Mouse (Mus musculus): ENCODE measurements at regions not wholly inside any gene's neighbourhood (a gene's known extent, or its start where the extent isn't known, plus 50 kb on each side); places are given as distances from the start of the nearest gene placed in this dataset.

GRCm38 (mm10) chr14:72864792-72865191, 155.0 kb upstream of the Fndc3a start:
- H3K4me2 ChIP-seq (ENCODE audit: low read depth, low read length), result no peak overlapping the region
- no peaks in the 10 kb centered on the region for H3K9me3 ChIP-seq (replicated peaks; ENCODE audit: control insufficient read depth, low read length)
- H3K27ac ChIP-seq (ENCODE audit: low read length), result no peak overlapping the region
- H3K4me1 ChIP-seq (ENCODE audit: control insufficient read depth, insufficient read depth, low read length), result 0 out of 2 replicates have a peak, but pooled peaks cover 2% of the 10 kb centered on the region
- no peak overlapping the region for H3K4me3 ChIP-seq (replicated peaks; ENCODE audit: low read length)
- H3K36me3 ChIP-seq (ENCODE audit: control insufficient read depth, insufficient read depth, low read length), result no peaks in the 10 kb centered on the region
- WGBS, result 94% methylated on average over 4 of the region's 4 CpGs
- no peaks in the 10 kb centered on the region for H3K27me3 ChIP-seq (ENCODE audit: control insufficient read depth, insufficient read depth, low read length)
- no peak for ATAC-seq (ENCODE audit: insufficient read depth, low FRiP score)
- no peak overlapping the region for H3K9ac ChIP-seq (ENCODE audit: low read length)

GRCm38 (mm10) chr14:72864130-72864529, 154.3 kb upstream of the Fndc3a start:
- ATAC-seq (ENCODE audit: insufficient read depth, low FRiP score), result no peak
- no peaks in the 10 kb centered on the region for H3K9me3 ChIP-seq (replicated peaks; ENCODE audit: control insufficient read depth, low read length)
- no peaks in the 10 kb centered on the region for H3K4me1 ChIP-seq (ENCODE audit: control insufficient read depth, insufficient read depth, low read length)
- H3K9ac ChIP-seq (ENCODE audit: low read length), result no peak overlapping the region
- H3K36me3 ChIP-seq (ENCODE audit: control insufficient read depth, insufficient read depth, low read length), result no peaks in the 10 kb centered on the region
- WGBS, result 59% methylated on average over 5 of the region's 5 CpGs
- H3K4me2 ChIP-seq (ENCODE audit: low read depth, low read length), result no peak overlapping the region
- H3K27me3 ChIP-seq (ENCODE audit: control insufficient read depth, insufficient read depth, low read length), result no peaks in the 10 kb centered on the region
- no peak overlapping the region for H3K27ac ChIP-seq (ENCODE audit: low read length)
- H3K4me3 ChIP-seq (replicated peaks; ENCODE audit: low read length), result no peak overlapping the region

- Histone ChIP-seq H3K9me3 (replicated peaks; ENCODE audit: control insufficient read depth, low read length) (no peaks in the 10 kb centered on the region), H3K27me3 (ENCODE audit: control insufficient read depth, insufficient read depth, low read length) (no peaks in the 10 kb centered on the region), H3K4me3 (replicated peaks; ENCODE audit: low read length) (no peak overlapping the region), H3K36me3 (ENCODE audit: control insufficient read depth, insufficient read depth, low read length) (no peaks in the 10 kb centered on the region), H3K27ac (ENCODE audit: low read length) (no peak overlapping the region), H3K9ac (ENCODE audit: low read length) (no peak overlapping the region), H3K4me1 (ENCODE audit: control insufficient read depth, insufficient read depth, low read length) (no peaks in the 10 kb centered on the region), H3K4me2 (ENCODE audit: low read depth, low read length) (no peak overlapping the region)
- no peak for ATAC-seq (ENCODE audit: insufficient read depth, low FRiP score)
- WGBS, result 72% methylated on average over 7 of the region's 7 CpGs
These were observed 153.2 kb upstream of the Fndc3a start for GRCm38 (mm10) chr14:72862806-72863526.

GRCm38 (mm10) chr14:72854226-72854625, 144.4 kb upstream of the Fndc3a start:
- H3K27me3 ChIP-seq (ENCODE audit: control insufficient read depth, insufficient read depth, low read length), result no peaks in the 10 kb centered on the region
- WGBS, result 62% methylated on average over 1 of the region's 1 CpGs
- no peaks in the 10 kb centered on the region for H3K9me3 ChIP-seq (replicated peaks; ENCODE audit: control insufficient read depth, low read length)
- H3K9ac ChIP-seq (ENCODE audit: low read length), result no peak overlapping the region
- H3K4me3 ChIP-seq (replicated peaks; ENCODE audit: low read length), result no peak overlapping the region
- no peak overlapping the region for H3K4me2 ChIP-seq (ENCODE audit: low read depth, low read length)
- H3K4me1 ChIP-seq (ENCODE audit: control insufficient read depth, insufficient read depth, low read length), result no peaks in the 10 kb centered on the region
- no peaks in the 10 kb centered on the region for H3K36me3 ChIP-seq (ENCODE audit: control insufficient read depth, insufficient read depth, low read length)
- H3K27ac ChIP-seq (ENCODE audit: low read length), result no peak overlapping the region
- ATAC-seq (ENCODE audit: insufficient read depth, low FRiP score), result no peak

- Histone ChIP-seq H3K9me3 (replicated peaks; ENCODE audit: control insufficient read depth, low read length) (no peaks in the 10 kb centered on the region), H3K9ac (ENCODE audit: low read length) (no peak overlapping the region), H3K36me3 (ENCODE audit: control insufficient read depth, insufficient read depth, low read length) (no peaks in the 10 kb centered on the region), H3K27me3 (ENCODE audit: control insufficient read depth, insufficient read depth, low read length) (no peaks in the 10 kb centered on the region), H3K4me1 (ENCODE audit: control insufficient read depth, insufficient read depth, low read length) (no peaks in the 10 kb centered on the region), H3K27ac (ENCODE audit: low read length) (no peak overlapping the region), H3K4me2 (ENCODE audit: low read depth, low read length) (no peak overlapping the region), H3K4me3 (replicated peaks; ENCODE audit: low read length) (no peak overlapping the region)
- WGBS, result 81% methylated on average over 3 of the region's 3 CpGs
- ATAC-seq (ENCODE audit: insufficient read depth, low FRiP score), result no peak
These were observed 143.3 kb upstream of the Fndc3a start for GRCm38 (mm10) chr14:72853104-72853503.

- no peak overlapping the region for H3K27ac ChIP-seq (ENCODE audit: low read length)
- no peak overlapping the region for H3K4me3 ChIP-seq (replicated peaks; ENCODE audit: low read length)
- no peaks in the 10 kb centered on the region for H3K9me3 ChIP-seq (replicated peaks; ENCODE audit: control insufficient read depth, low read length)
- WGBS, result 64% methylated on average over 3 of the region's 3 CpGs
- no peak for ATAC-seq (ENCODE audit: insufficient read depth, low FRiP score)
- no peaks in the 10 kb centered on the region for H3K36me3 ChIP-seq (ENCODE audit: control insufficient read depth, insufficient read depth, low read length)
- no peak overlapping the region for H3K9ac ChIP-seq (ENCODE audit: low read length)
- no peaks in the 10 kb centered on the region for H3K4me1 ChIP-seq (ENCODE audit: control insufficient read depth, insufficient read depth, low read length)
- H3K27me3 ChIP-seq (ENCODE audit: control insufficient read depth, insufficient read depth, low read length), result no peaks in the 10 kb centered on the region
- H3K4me2 ChIP-seq (ENCODE audit: low read depth, low read length), result no peak overlapping the region
These were observed 141.1 kb upstream of the Fndc3a start for GRCm38 (mm10) chr14:72850884-72851283.

- no peaks in the 10 kb centered on the region for H3K9me3 ChIP-seq (replicated peaks; ENCODE audit: control insufficient read depth, low read length)
- no peak overlapping the region for H3K27ac ChIP-seq (ENCODE audit: low read length)
- H3K4me1 ChIP-seq (ENCODE audit: control insufficient read depth, insufficient read depth, low read length), result no peaks in the 10 kb centered on the region
- no peak for ATAC-seq (ENCODE audit: insufficient read depth, low FRiP score)
- H3K36me3 ChIP-seq (ENCODE audit: control insufficient read depth, insufficient read depth, low read length), result no peaks in the 10 kb centered on the region
- H3K4me2 ChIP-seq (ENCODE audit: low read depth, low read length), result no peak overlapping the region
- H3K9ac ChIP-seq (ENCODE audit: low read length), result no peak overlapping the region
- H3K27me3 ChIP-seq (ENCODE audit: control insufficient read depth, insufficient read depth, low read length), result no peaks in the 10 kb centered on the region
- WGBS, result 66% methylated on average over 4 of the region's 4 CpGs
- H3K4me3 ChIP-seq (replicated peaks; ENCODE audit: low read length), result no peak overlapping the region
These were observed 138.6 kb upstream of the Fndc3a start for GRCm38 (mm10) chr14:72848271-72848955.

GRCm38 (mm10) chr14:72847466-72847865, 137.7 kb upstream of the Fndc3a start:
- no peaks in the 10 kb centered on the region for H3K36me3 ChIP-seq (ENCODE audit: control insufficient read depth, insufficient read depth, low read length)
- H3K4me3 ChIP-seq (replicated peaks; ENCODE audit: low read length), result no peak overlapping the region
- no peaks in the 10 kb centered on the region for H3K9me3 ChIP-seq (replicated peaks; ENCODE audit: control insufficient read depth, low read length)
- H3K27ac ChIP-seq (ENCODE audit: low read length), result no peak overlapping the region
- no peaks in the 10 kb centered on the region for H3K27me3 ChIP-seq (ENCODE audit: control insufficient read depth, insufficient read depth, low read length)
- H3K4me2 ChIP-seq (ENCODE audit: low read depth, low read length), result no peak overlapping the region
- ATAC-seq (ENCODE audit: insufficient read depth, low FRiP score), result no peak
- H3K9ac ChIP-seq (ENCODE audit: low read length), result no peak overlapping the region
- no peaks in the 10 kb centered on the region for H3K4me1 ChIP-seq (ENCODE audit: control insufficient read depth, insufficient read depth, low read length)
- WGBS, result 40% methylated on average over 7 of the region's 7 CpGs

- Histone ChIP-seq H3K9ac (ENCODE audit: low read length) (no peak overlapping the region), H3K4me3 (replicated peaks; ENCODE audit: low read length) (no peak overlapping the region), H3K4me1 (ENCODE audit: control insufficient read depth, insufficient read depth, low read length) (no peaks in the 10 kb centered on the region), H3K36me3 (ENCODE audit: control insufficient read depth, insufficient read depth, low read length) (no peaks in the 10 kb centered on the region), H3K27ac (ENCODE audit: low read length) (no peak overlapping the region), H3K27me3 (ENCODE audit: control insufficient read depth, insufficient read depth, low read length) (no peaks in the 10 kb centered on the region), H3K9me3 (replicated peaks; ENCODE audit: control insufficient read depth, low read length) (no peaks in the 10 kb centered on the region), H3K4me2 (ENCODE audit: low read depth, low read length) (no peak overlapping the region)
- WGBS, result 88% methylated on average over 5 of the region's 5 CpGs
- no peak for ATAC-seq (ENCODE audit: insufficient read depth, low FRiP score)
These were observed 136.0 kb upstream of the Fndc3a start for GRCm38 (mm10) chr14:72845621-72846440.

All from stomach, embryonic 16.5 days (tissue).